In the genomic region with DNA sequence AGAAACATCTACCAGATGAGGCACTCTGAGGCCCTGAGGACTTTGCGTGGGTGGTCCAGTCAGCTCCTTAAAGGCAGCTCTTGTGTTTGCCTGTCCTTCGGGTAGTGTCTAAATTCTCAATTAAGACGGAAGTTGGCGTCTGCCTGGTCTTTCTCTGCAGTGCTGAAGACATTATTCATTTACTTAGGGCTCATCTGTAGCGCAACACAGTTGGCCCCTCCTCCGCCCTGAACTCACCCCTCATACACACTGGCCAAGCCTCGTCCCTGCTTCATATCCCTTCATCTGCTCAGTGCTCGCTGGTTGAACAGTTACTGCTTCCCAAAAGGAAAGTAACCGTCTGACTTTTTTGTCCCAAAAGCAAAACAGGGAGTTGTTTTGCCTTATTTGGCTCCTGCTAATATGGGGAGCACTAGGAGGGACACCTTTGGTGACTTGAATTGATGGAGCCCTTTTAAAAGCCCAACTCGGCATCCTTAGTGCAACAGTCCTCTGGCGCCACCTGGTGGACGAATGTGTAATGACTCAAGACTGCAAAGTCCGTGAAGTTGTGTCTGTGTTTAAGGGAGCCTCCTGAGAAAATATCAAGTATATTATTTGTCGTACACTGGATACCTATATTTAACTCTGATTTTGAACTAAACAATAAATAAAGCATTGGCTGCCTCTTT, we compare ENCODE assay signal across 8 mouse cellular contexts. TPM values are rescaled to one million over a fixed set of nuclear protein-coding genes. Genes with fewer than 3 reads are reported as not detected.
DNase-seq lines count a peak whose midpoint lies in the region; ATAC-seq lines count a peak whose summit lies in the region.

No protein-coding gene starts in this region.

- no peak for ATAC-seq in liver, embryonic 12.5 days
- peak; percentile 44; the same call in 1 of the 2 replicates for ATAC-seq in limb, embryonic 11.5 days (ENCODE audit: insufficient number of reproducible peaks, low FRiP score, low TSS enrichment, low read depth)
- peak; percentile 54; the same call in 1 of the 2 replicates for ATAC-seq in stomach, embryonic 14.5 days (ENCODE audit: insufficient number of reproducible peaks, insufficient read depth, low FRiP score, low read depth)

- no peak overlapping the region for H3K9ac ChIP-seq in liver, embryonic 12.5 days
- H3K9ac ChIP-seq in limb, embryonic 11.5 days (ENCODE audit: low read length), result no peak overlapping the region
- H3K9ac ChIP-seq in stomach, embryonic 14.5 days (replicated peaks; ENCODE audit: low read depth, low read length), result no peak overlapping the region

- no peak overlapping the region for H3K4me2 ChIP-seq in liver, embryonic 12.5 days
- H3K4me2 ChIP-seq in limb, embryonic 11.5 days (ENCODE audit: low read depth, severe bottlenecking), result no peak overlapping the region
- 0 out of 2 replicates have a peak overlapping the region, but pooled peaks have one; percentile 18 for H3K4me2 ChIP-seq in stomach, embryonic 14.5 days (replicated peaks; ENCODE audit: low read depth, low read length)

- no peak overlapping the region for H3K4me3 ChIP-seq in liver, embryonic 12.5 days
- no peak overlapping the region for H3K4me3 ChIP-seq in limb, embryonic 11.5 days (ENCODE audit: low read depth, low read length)
- no peak overlapping the region for H3K4me3 ChIP-seq in stomach, embryonic 14.5 days (ENCODE audit: low read depth, low read length)

- H3K27me3 ChIP-seq in liver, embryonic 12.5 days (replicated peaks), result peaks cover 10% of the 10 kb centered on the region; the same call in 1 of the 2 replicates
- no peaks in the 10 kb centered on the region for H3K27me3 ChIP-seq in limb, embryonic 11.5 days (ENCODE audit: control insufficient read depth, insufficient read depth, low read length)
- no peaks in the 10 kb centered on the region for H3K27me3 ChIP-seq in stomach, embryonic 14.5 days (ENCODE audit: control insufficient read depth, insufficient read depth, low read length)

- H3K4me1 ChIP-seq in liver, embryonic 12.5 days, result no peaks in the 10 kb centered on the region
- H3K4me1 ChIP-seq in limb, embryonic 11.5 days (ENCODE audit: control insufficient read depth, insufficient read depth, low read length), result 0 out of 2 replicates have a peak, but pooled peaks cover 2% of the 10 kb centered on the region
- peaks cover 12% of the 10 kb centered on the region; the same call in 1 of the 2 replicates for H3K4me1 ChIP-seq in stomach, embryonic 14.5 days (ENCODE audit: control insufficient read depth, insufficient read depth, low read length)

- WGBS in liver, embryonic 12.5 days (ENCODE audit: insufficient replicate concordance), result 39% methylated on average over 14 of the region's 14 CpGs
- 36% methylated on average over 14 of the region's 14 CpGs for WGBS in limb, embryonic 11.5 days
- WGBS in stomach, embryonic 14.5 days, result 19% methylated on average over 14 of the region's 14 CpGs

- no peaks in the 10 kb centered on the region for H3K36me3 ChIP-seq in liver, embryonic 12.5 days
- no peaks in the 10 kb centered on the region for H3K36me3 ChIP-seq in limb, embryonic 11.5 days (ENCODE audit: control insufficient read depth, insufficient read depth, low read length)
- no peaks in the 10 kb centered on the region for H3K36me3 ChIP-seq in stomach, embryonic 14.5 days (ENCODE audit: control insufficient read depth, insufficient read depth, low read length)

- no peak overlapping the region for H3K27ac ChIP-seq in liver, embryonic 12.5 days
- H3K27ac ChIP-seq in limb, embryonic 11.5 days (replicated peaks; ENCODE audit: low read depth, low read length), result no peak overlapping the region
- H3K27ac ChIP-seq in stomach, embryonic 14.5 days (ENCODE audit: low read length), result no peak overlapping the region

- H3K9me3 ChIP-seq in liver, embryonic 12.5 days (replicated peaks), result no peaks in the 10 kb centered on the region
- no peaks in the 10 kb centered on the region for H3K9me3 ChIP-seq in limb, embryonic 11.5 days (ENCODE audit: control insufficient read depth, low read length)
- no peaks in the 10 kb centered on the region for H3K9me3 ChIP-seq in stomach, embryonic 14.5 days (ENCODE audit: control insufficient read depth, low read depth, low read length)

- peak; percentile 81 for DNase-seq in liver
- peak; percentile 91 to 94 for DNase-seq in cerebellum, postnatal 14 days
- DNase-seq in gastrocnemius, adult 18-20 months (ENCODE audit: low spot score), result peak; percentile 74
- peak; percentile 85 for DNase-seq in kidney, adult 18-20 months
- DNase-seq in limb, embryonic 11.5 days (ENCODE audit: low spot score), result peak; percentile 94
- peak; percentile 70 to 74 for DNase-seq in natural killer cell, adult 2 months (ENCODE audit: low spot score in 2 of 2)

RNA-seq across cellular contexts. Expression of gene Setd4, which starts 27.3 kb away (rescaled TPM):
- polyA plus RNA-seq in liver, embryonic 12.5 days (2016; fragmentation: Nextera tagmentation; extraction: Ambion mirVana), result 6.5 and 7.6 TPM in 2 replicates
- 1 to 10 TPM in 1 of 2 experiments, under 1 TPM in 1; 0.68 to 1.0 TPM for total RNA-seq in gastrocnemius, adult 18-20 months (2021)
- 15.2 and 19.0 TPM in 2 replicates for polyA plus RNA-seq in limb, embryonic 11.5 days (2014; fragmentation: Nextera tagmentation; extraction: Ambion mirVana)
- polyA plus RNA-seq in stomach, embryonic 14.5 days (2014; fragmentation: Nextera tagmentation; extraction: Ambion mirVana), result 11.5 and 14.3 TPM in 2 replicates

RNA-seq across cellular contexts. Expression of gene Cbr1, which starts 29.1 kb away (rescaled TPM):
- 24.1 and 28.0 TPM in 2 replicates for polyA plus RNA-seq in liver, embryonic 12.5 days (2016; fragmentation: Nextera tagmentation; extraction: Ambion mirVana)
- 10 to 100 TPM; 26.2 to 26.3 TPM for total RNA-seq in gastrocnemius, adult 18-20 months (2021)
- polyA plus RNA-seq in limb, embryonic 11.5 days (2014; fragmentation: Nextera tagmentation; extraction: Ambion mirVana), result 119 and 129 TPM in 2 replicates
- polyA plus RNA-seq in stomach, embryonic 14.5 days (2014; fragmentation: Nextera tagmentation; extraction: Ambion mirVana), result 89.9 and 95.9 TPM in 2 replicates

RNA-seq across cellular contexts. Expression of gene Gm5678, which starts 51.4 kb away (rescaled TPM):
- polyA plus RNA-seq in liver, embryonic 12.5 days (2016; fragmentation: Nextera tagmentation; extraction: Ambion mirVana), result not detected in 2 replicates
- 1 to 10 TPM; 1.5 to 1.6 TPM for total RNA-seq in gastrocnemius, adult 18-20 months (2021)
- not detected in 2 replicates for polyA plus RNA-seq in limb, embryonic 11.5 days (2014; fragmentation: Nextera tagmentation; extraction: Ambion mirVana)
- polyA plus RNA-seq in stomach, embryonic 14.5 days (2014; fragmentation: Nextera tagmentation; extraction: Ambion mirVana), result not detected in 2 replicates
